Comparison of ENCODE assay signal across 8 mouse cellular contexts in the genomic region with DNA sequence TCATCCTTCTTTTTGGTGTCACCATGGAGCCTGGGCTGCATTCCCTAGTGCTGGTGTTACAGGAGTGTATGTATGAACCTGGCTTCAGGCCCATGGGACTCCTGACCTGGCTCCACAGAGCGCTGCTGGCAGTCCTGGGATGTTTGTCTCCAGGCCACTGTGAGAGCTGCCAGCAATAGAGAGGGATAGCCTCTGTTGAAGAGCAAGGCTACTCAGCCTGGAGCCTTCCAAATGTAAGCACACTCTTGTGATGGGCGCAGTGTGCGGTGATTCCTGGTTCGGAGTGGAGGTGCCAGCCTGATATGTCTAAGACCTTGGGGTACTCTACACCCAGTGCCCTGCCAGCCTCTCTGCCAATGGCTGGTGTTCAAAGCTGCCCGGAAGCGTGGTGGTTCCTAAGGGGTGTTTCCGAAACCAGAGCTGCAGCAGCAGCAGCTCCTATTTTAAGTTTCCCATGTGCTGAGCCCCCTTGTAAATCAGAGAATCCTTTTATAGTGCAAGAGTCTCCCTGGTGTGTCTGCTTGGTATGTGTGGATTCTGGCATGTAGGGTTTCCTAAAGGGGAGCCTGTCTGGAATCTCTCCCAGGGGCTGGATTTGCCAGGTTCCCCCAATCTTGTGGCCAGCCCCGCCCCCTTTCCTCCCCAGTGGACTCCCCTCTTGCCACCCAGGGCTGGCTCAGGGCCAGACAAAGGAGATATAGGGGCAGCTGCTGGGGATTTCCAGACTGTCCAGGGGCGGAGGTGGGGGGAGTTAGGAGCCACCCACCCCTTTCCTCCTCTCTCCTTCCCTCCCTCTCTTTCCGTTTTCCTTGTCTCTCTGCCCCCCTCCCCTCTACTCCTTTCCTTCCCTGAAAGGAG. TPM values are rescaled to one million over a fixed set of nuclear protein-coding genes. Genes with fewer than 3 reads are reported as not detected.
A peak's percentile ranks its signal among the peaks of the same experiment; 100 is the strongest.
DNase-seq lines count a peak whose midpoint lies in the region; ATAC-seq lines count a peak whose summit lies in the region.

No protein-coding gene starts in this region.

- no peak overlapping the region for H3K4me3 ChIP-seq in heart, embryonic 14.5 days (ENCODE audit: control insufficient read depth in 1 of 2, insufficient read depth in 1 of 2, low read depth in 1 of 2, low read length in 2 of 2)

- H3K9me3 ChIP-seq in heart, embryonic 14.5 days (ENCODE audit: control insufficient read depth, low read length), result no peaks in the 10 kb centered on the region

- no peaks in the 10 kb centered on the region for H3K27me3 ChIP-seq in heart, embryonic 14.5 days (ENCODE audit: control insufficient read depth, insufficient read depth, low read length)

- peak; percentile 32; the same call in 1 of the 2 replicates for ATAC-seq in heart, embryonic 14.5 days (ENCODE audit: insufficient number of reproducible peaks, insufficient read depth, low FRiP score, low read depth)

- peak overlapping the region; percentile 99 for H3K4me2 ChIP-seq in heart, embryonic 14.5 days (ENCODE audit: low read length)

- H3K27ac ChIP-seq in heart, embryonic 14.5 days (replicated peaks in 1 of 2; ENCODE audit: control insufficient read depth in 1 of 2, insufficient read depth in 1 of 2, low read depth in 2 of 2, low read length in 2 of 2), result peak overlapping the region; percentile 74 to 76

- WGBS in heart, embryonic 14.5 days, result 21% methylated on average over 10 of the region's 10 CpGs

- peaks cover 35 to 45% of the 10 kb centered on the region in 2 experiments for H3K4me1 ChIP-seq in heart, embryonic 14.5 days (ENCODE audit: control insufficient read depth in 2 of 2, insufficient read depth in 2 of 2, low read length in 2 of 2)

- DNase-seq in gastrocnemius, adult 18-20 months (ENCODE audit: low spot score), result peak; percentile 51
- no peak for DNase-seq in gastrocnemius, adult 8-10 months (ENCODE audit: low spot score in 2 of 2)
- DNase-seq in MN1 (ENCODE audit: low spot score), result peak; percentile 73
- peak; percentile 76 for DNase-seq in kidney, postnatal 14 days
- DNase-seq in layer of hippocampus, postnatal 36 days, result no peak
- no peak for DNase-seq in lung, postnatal 14 days
- no peak for DNase-seq in cerebellum, adult 8-10 months

- no peaks in the 10 kb centered on the region for H3K36me3 ChIP-seq in heart, embryonic 14.5 days (ENCODE audit: control insufficient read depth, insufficient read depth, low read length)

- H3K9ac ChIP-seq in heart, embryonic 14.5 days (ENCODE audit: low read length), result peak overlapping the region; percentile 58

RNA-seq across cellular contexts. Expression of a gene that starts 9.0 kb away (rescaled TPM):
- 1 to 10 TPM; 4.8 to 7.5 TPM for total RNA-seq in gastrocnemius, adult 18-20 months (2021)
- 1 to 10 TPM; 3.4 to 5.2 (median 4.5) TPM for total RNA-seq in gastrocnemius, adult 8-10 months (2022)
- 7.1 and 8.4 TPM in 2 replicates for polyA plus RNA-seq in heart, embryonic 14.5 days (2014; fragmentation: Nextera tagmentation; extraction: Ambion mirVana)
- 10 to 100 TPM; 73.4 to 75.4 TPM for total RNA-seq in layer of hippocampus, postnatal 36 days (2021)

RNA-seq across cellular contexts. Expression of a gene that starts 44.0 kb away (rescaled TPM):
- 10 to 100 TPM; 43.0 to 43.5 TPM for total RNA-seq in gastrocnemius, adult 18-20 months (2021)
- total RNA-seq in gastrocnemius, adult 8-10 months (2022), result 10 to 100 TPM; 48.4 to 53.5 (median 51.7) TPM
- 2.2 and 3.6 TPM in 2 replicates for polyA plus RNA-seq in heart, embryonic 14.5 days (2014; fragmentation: Nextera tagmentation; extraction: Ambion mirVana)
- total RNA-seq in layer of hippocampus, postnatal 36 days (2021), result 10 to 100 TPM; 83.8 to 83.9 TPM

RNA-seq across cellular contexts. Expression of a gene that starts 54.4 kb away (rescaled TPM):
- total RNA-seq in gastrocnemius, adult 18-20 months (2021), result under 1 TPM in 1 of 2 experiments, not detected in 1; 0.02 TPM
- under 1 TPM in 1 of 4 experiments, not detected in 3; 0.05 TPM for total RNA-seq in gastrocnemius, adult 8-10 months (2022)
- 0.05 TPM in 2 replicates for polyA plus RNA-seq in heart, embryonic 14.5 days (2014; fragmentation: Nextera tagmentation; extraction: Ambion mirVana)
- under 1 TPM; 0.23 to 0.30 TPM for total RNA-seq in layer of hippocampus, postnatal 36 days (2021)

Comparison
In these comparisons a context has a peak if more than half of its experiments do, and no peak if none do; other contexts are left out.
1. DNase-seq: peak in gastrocnemius, adult 18-20 months (single experiment), MN1 (single experiment) and kidney, postnatal 14 days (single experiment); none in gastrocnemius, adult 8-10 months (0 of 2), layer of hippocampus, postnatal 36 days (0 of 2), lung, postnatal 14 days (single experiment) and cerebellum, adult 8-10 months (single experiment).
2. RNA of a gene that starts 9.0 kb away (total RNA-seq): 73.4 to 75.4 TPM in layer of hippocampus, postnatal 36 days; 4.8 to 7.5 TPM in gastrocnemius, adult 18-20 months and 3.4 to 5.2 TPM in gastrocnemius, adult 8-10 months; every median in the first group is over 4 times any median in the second.